Mouse (Mus musculus) testis, adult 2 months (tissue): ENCODE data around the gene Nxn.

Experiments
- CTCF ChIP-seq: fragments of 200-500 bp; IDR thresholded peaks from 2 replicates; pipeline ENCODE4 v1.5.1; 2012; ENCODE audit warnings: low read depth, mild to moderate bottlenecking, inconsistent platforms, low read length, moderate library complexity; ENCODE audit not compliant: control insufficient read depth, insufficient read depth, insufficient replicate concordance
- POLR2A ChIP-seq: fragments of 200-500 bp; IDR thresholded peaks from 2 replicates; pipeline ENCODE4 v1.6.1; 2012; ENCODE audit warnings: low read depth, mild to moderate bottlenecking, inconsistent platforms, low read length, moderate library complexity; ENCODE audit not compliant: control insufficient read depth

DNA sequence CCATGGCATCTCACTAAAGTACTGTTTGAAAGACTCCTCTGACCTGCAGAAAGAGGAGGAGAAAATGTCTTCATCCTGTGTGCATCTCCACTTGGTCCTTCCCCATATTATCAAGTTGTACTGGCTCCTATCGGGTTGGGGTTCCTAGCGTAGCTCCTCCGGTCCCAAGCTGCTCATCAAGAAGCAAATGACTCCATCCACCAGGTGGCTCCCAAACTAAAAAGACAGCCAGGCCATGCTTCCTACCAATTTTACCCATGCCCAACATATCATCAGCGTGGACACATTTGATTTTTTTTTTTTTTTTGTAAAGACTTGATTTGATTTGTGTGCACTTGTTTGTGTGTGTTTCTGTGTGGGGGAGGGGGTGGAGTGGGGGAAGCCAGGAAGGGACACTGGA lies 126.5 kb downstream of the Nxn start:
- TF ChIP-seq POLR2A (no peak), CTCF (no peak)
